Mouse (Mus musculus): ENCODE measurements around the gene Ing1. TPM values are rescaled to one million over a fixed set of nuclear protein-coding genes. Genes with fewer than 3 reads are reported as not detected.

Ing1 gene
- polyA plus RNA-seq, 1 experiment from 2014 or later: 19.5 TPM

GRCm38 (mm10) chr8:11571950-11572349, 16.6 kb downstream of the Ing1 start:
- H3K27me3 ChIP-seq (replicated peaks; ENCODE audit: control insufficient read depth, insufficient read depth, low read length): no peaks in the 10 kb centered on the region
- no peaks in the 10 kb centered on the region for H3K9me3 ChIP-seq (ENCODE audit: control insufficient read depth)
- no peak overlapping the region for H3K9ac ChIP-seq (ENCODE audit: low read depth, low read length)
- no peak overlapping the region for H3K4me2 ChIP-seq (replicated peaks; ENCODE audit: low read depth)
- peaks cover 4% of the 10 kb centered on the region; the same call in 1 of the 2 replicates for H3K4me1 ChIP-seq (replicated peaks; ENCODE audit: control insufficient read depth, insufficient read depth, low read length)
- TF ChIP-seq CTCF (IDR thresholded peaks at IDR 0.05; ENCODE audit: low read depth): no peak
- H3K4me3 ChIP-seq (ENCODE audit: low read depth, low read length): no peak overlapping the region
- no peaks in the 10 kb centered on the region for H3K36me3 ChIP-seq (ENCODE audit: control insufficient read depth, insufficient read depth)
- no peak for ATAC-seq
- WGBS: 88% methylated on average over 10 of the region's 10 CpGs
- H3K27ac ChIP-seq (ENCODE audit: low read depth, low read length): no peak overlapping the region

DNA sequence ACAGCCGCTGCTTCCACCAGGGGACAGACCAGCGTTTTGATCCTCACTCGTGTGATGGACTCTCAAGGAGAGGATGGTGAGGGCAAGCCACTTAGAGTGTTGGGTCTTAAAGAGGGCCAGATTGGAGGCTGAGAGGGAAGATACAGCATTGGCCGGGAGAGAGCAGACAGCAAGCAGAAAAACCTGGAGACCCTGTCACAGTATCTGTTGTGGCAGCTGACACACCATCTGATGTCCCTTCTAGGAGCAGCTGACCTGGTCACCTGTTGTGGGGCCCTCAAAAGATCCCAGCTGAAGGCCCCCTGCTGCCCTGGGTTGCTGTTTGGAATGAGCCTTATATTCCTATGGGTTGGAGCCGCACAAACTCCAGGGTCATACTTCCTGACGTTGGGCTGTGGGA, 17.1 kb downstream of the Ing1 start:
- WGBS: 77% methylated on average over 6 of the region's 6 CpGs
- Histone ChIP-seq H3K4me3 (ENCODE audit: low read depth, low read length) (no peak overlapping the region), H3K4me2 (replicated peaks; ENCODE audit: low read depth) (no peak overlapping the region), H3K27ac (ENCODE audit: low read depth, low read length) (no peak overlapping the region), H3K9me3 (ENCODE audit: control insufficient read depth) (no peaks in the 10 kb centered on the region), H3K4me1 (replicated peaks; ENCODE audit: control insufficient read depth, insufficient read depth, low read length) (peaks cover 4% of the 10 kb centered on the region; the same call in 1 of the 2 replicates), H3K27me3 (replicated peaks; ENCODE audit: control insufficient read depth, insufficient read depth, low read length) (no peaks in the 10 kb centered on the region), H3K9ac (ENCODE audit: low read depth, low read length) (no peak overlapping the region), H3K36me3 (ENCODE audit: control insufficient read depth, insufficient read depth) (no peaks in the 10 kb centered on the region)
- ATAC-seq: no peak
- no peak for TF ChIP-seq CTCF (IDR thresholded peaks at IDR 0.05; ENCODE audit: low read depth)

DNA sequence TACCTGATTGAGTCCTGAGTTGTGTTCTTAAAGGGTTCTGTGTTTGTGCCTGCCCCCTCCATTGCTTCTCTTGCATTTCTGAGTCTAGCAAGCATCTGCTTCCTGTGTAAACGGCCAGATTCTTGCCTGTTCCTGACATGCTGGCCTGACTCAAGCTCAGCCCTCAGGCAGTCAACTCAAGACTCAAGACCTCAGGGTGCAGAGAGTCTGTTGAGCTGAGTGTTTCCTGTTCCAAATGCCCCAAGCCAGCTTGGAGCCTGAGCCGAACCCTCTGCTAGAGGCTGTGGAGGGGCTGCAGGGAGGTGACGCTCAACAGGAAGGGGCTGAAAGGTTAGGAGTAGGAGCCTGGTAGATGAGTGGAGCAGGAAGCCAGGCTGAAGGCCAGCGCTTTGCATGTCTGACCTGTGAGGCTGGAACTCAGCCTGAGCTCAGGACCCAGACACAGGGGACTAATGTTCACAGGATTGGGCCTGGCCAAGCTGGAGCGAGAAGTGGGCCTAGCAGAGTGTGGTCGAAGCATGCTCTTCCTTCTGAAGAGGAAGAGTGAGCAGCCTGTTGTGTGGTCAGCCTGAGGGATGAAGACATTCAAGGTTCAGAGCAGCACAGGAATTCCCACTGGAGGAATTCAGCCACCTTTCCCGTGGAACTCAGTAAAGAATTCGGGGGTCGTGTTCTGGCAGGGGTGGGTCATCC, 19.7 kb downstream of the Ing1 start:
- Histone ChIP-seq H3K27me3 (replicated peaks; ENCODE audit: control insufficient read depth, insufficient read depth, low read length) (no peaks in the 10 kb centered on the region), H3K4me2 (replicated peaks; ENCODE audit: low read depth) (0 out of 2 replicates have a peak overlapping the region, but pooled peaks have one; percentile 4), H3K9ac (ENCODE audit: low read depth, low read length) (no peak overlapping the region), H3K9me3 (ENCODE audit: control insufficient read depth) (no peaks in the 10 kb centered on the region), H3K4me1 (replicated peaks; ENCODE audit: control insufficient read depth, insufficient read depth, low read length) (peaks cover 4% of the 10 kb centered on the region; the same call in 1 of the 2 replicates), H3K27ac (ENCODE audit: low read depth, low read length) (peak overlapping the region; percentile 46), H3K4me3 (ENCODE audit: low read depth, low read length) (no peak overlapping the region), H3K36me3 (ENCODE audit: control insufficient read depth, insufficient read depth) (no peaks in the 10 kb centered on the region)
- no peak for ATAC-seq
- no peak for TF ChIP-seq CTCF (IDR thresholded peaks at IDR 0.05; ENCODE audit: low read depth)
- 63% methylated on average over 9 of the region's 9 CpGs for WGBS

GRCm38 (mm10) chr8:11575604-11576384, 20.4 kb downstream of the Ing1 start:
- Histone ChIP-seq H3K9me3 (ENCODE audit: control insufficient read depth) (no peaks in the 10 kb centered on the region), H3K9ac (ENCODE audit: low read depth, low read length) (no peak overlapping the region), H3K4me1 (replicated peaks; ENCODE audit: control insufficient read depth, insufficient read depth, low read length) (peaks cover 4% of the 10 kb centered on the region; the same call in 1 of the 2 replicates), H3K27ac (ENCODE audit: low read depth, low read length) (peak overlapping the region; percentile 46; the same call in 1 of the 2 replicates), H3K4me2 (replicated peaks; ENCODE audit: low read depth) (0 out of 2 replicates have a peak overlapping the region, but pooled peaks have one; percentile 4), H3K4me3 (ENCODE audit: low read depth, low read length) (no peak overlapping the region), H3K36me3 (ENCODE audit: control insufficient read depth, insufficient read depth) (no peaks in the 10 kb centered on the region), H3K27me3 (replicated peaks; ENCODE audit: control insufficient read depth, insufficient read depth, low read length) (no peaks in the 10 kb centered on the region)
- WGBS: 37% methylated on average over 16 of the region's 16 CpGs
- no peak for TF ChIP-seq CTCF (IDR thresholded peaks at IDR 0.05; ENCODE audit: low read depth)
- peak; percentile 56 for ATAC-seq

DNA sequence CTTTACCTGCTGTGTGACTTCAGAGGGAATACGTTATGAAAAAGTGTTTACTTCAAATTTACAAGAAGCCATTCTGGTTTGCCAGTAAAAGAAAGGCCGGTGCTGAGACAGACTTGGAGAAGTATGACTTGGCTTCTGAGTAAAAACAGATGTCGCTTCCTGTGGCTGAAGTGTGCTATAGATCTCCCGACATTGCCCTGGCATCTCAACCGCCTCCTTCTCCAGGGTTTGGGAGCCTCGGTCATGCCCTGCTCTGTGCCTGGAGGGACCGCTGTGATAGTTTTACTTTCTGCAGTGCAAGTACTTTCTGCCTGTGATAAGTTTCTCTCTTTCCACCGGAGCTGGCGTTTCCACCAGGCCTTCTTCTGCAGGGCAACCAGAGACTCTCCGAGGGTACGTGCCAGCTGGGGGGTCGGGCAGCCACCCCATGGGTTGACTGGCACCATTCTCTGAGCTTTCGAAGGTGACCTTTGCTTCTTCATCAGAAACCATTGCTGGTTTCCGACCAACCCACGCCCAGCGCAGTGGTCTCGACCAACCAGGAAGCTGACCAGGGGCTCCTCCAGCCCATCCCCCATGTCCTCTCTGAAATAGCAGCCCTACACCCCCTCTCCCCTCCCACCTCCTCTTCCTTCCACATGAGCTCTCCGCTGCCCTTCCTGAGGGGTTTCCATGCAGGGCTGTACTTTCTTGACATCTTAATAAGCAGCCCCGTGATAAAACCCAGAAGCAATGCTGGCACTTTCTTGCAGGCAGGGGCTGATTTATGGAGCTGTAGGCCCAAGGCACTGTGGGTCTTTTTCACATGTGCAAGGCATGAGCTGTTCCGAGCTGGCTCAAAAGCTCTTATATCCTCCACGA, 30.4 kb downstream of the Ing1 start:
- Histone ChIP-seq H3K4me1 (replicated peaks; ENCODE audit: control insufficient read depth, insufficient read depth, low read length) (no peaks in the 10 kb centered on the region), H3K4me2 (replicated peaks; ENCODE audit: low read depth) (peak overlapping the region; percentile 39), H3K9me3 (ENCODE audit: control insufficient read depth) (0 out of 2 replicates have a peak, but pooled peaks cover 4% of the 10 kb centered on the region), H3K27me3 (replicated peaks; ENCODE audit: control insufficient read depth, insufficient read depth, low read length) (no peaks in the 10 kb centered on the region), H3K4me3 (ENCODE audit: low read depth, low read length) (no peak overlapping the region), H3K9ac (ENCODE audit: low read depth, low read length) (no peak overlapping the region), H3K27ac (ENCODE audit: low read depth, low read length) (no peak overlapping the region; the same call in 1 of the 2 replicates), H3K36me3 (ENCODE audit: control insufficient read depth, insufficient read depth) (no peaks in the 10 kb centered on the region)
- no peak for TF ChIP-seq CTCF (IDR thresholded peaks at IDR 0.05; ENCODE audit: low read depth)
- no peak for ATAC-seq
- 58% methylated on average over 21 of the region's 21 CpGs for WGBS

All from intestine, postnatal 0 days (tissue).